28 mouse cellular contexts compared by ENCODE assay signal in the genomic region with DNA sequence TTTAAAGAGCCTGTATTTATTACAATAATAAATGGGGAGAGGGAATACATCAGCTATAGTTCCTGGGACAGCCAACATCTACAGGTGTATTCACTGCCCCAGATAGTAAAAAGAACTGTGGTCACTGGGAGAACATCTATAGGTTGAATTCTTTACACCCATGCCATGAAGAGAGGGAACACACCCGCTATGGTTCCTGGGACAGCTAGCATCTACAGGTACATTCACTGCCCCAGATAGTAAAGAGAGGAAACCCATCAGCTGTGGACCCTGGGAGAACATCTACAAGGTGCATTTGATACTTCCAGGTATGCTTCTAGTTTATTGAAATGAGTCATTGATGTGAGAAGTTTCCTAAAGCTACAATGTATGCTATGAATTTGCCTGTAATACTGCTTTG.
"Had no signal": no experiment of that assay in that cellular context is flagged by ENCODE, and none has a peak within 500 bp of the region (broad histone marks: within the 10 kb centered on the region; RNA-seq: fewer than 3 reads in every experiment).

No protein-coding gene starts in this region.

- H3K27ac ChIP-seq: embryonic facial prominence, embryonic 10.5 days; embryonic facial prominence, embryonic 12.5 days; embryonic facial prominence, embryonic 13.5 days; embryonic facial prominence, embryonic 15.5 days; forebrain, embryonic 10.5 days; forebrain, embryonic 12.5 days; forebrain, embryonic 13.5 days; forebrain, embryonic 15.5 days; gastrocnemius, adult 2 months; heart, adult 2 months had no signal

- ATAC-seq: forebrain, embryonic 13.5 days; forebrain, embryonic 14.5 days; forebrain, embryonic 15.5 days; forebrain, embryonic 16.5 days; forebrain, postnatal 0 days had no signal

- H3K27me3 ChIP-seq: embryonic facial prominence, embryonic 12.5 days; embryonic facial prominence, embryonic 13.5 days; embryonic facial prominence, embryonic 15.5 days; forebrain, embryonic 12.5 days; forebrain, embryonic 13.5 days; forebrain, embryonic 15.5 days had no signal

- H3K4me3 ChIP-seq: embryonic facial prominence, embryonic 10.5 days; embryonic facial prominence, embryonic 12.5 days; embryonic facial prominence, embryonic 13.5 days; embryonic facial prominence, embryonic 15.5 days; erythroblast, embryonic 14.5 days; forebrain, embryonic 10.5 days; forebrain, embryonic 12.5 days; forebrain, embryonic 13.5 days; forebrain, embryonic 15.5 days; gastrocnemius, adult 2 months; heart, adult 2 months had no signal

- H3K9ac ChIP-seq: embryonic facial prominence, embryonic 12.5 days; embryonic facial prominence, embryonic 13.5 days; embryonic facial prominence, embryonic 15.5 days; forebrain, embryonic 12.5 days; forebrain, embryonic 13.5 days; forebrain, embryonic 15.5 days; forebrain, postnatal 0 days had no signal

- DNase-seq: cerebellum, adult 2 months; cerebellum, adult 8-10 months; cerebellum, adult 9-10 months; cerebellum, adult 9-11 months; cerebellum, postnatal 10 days; cerebellum, postnatal 14 days; cerebellum, postnatal 25 days; cerebellum, postnatal 36 days; embryo, embryonic 11 days; forebrain, postnatal 0 days; gastrocnemius, adult 2 months; gastrocnemius, postnatal 10 days; gastrocnemius, postnatal 14 days; gastrocnemius, postnatal 25 days; gastrocnemius, postnatal 36 days; heart, adult 18-20 months; heart, adult 2 months had no signal

- H3K4me2 ChIP-seq: embryonic facial prominence, embryonic 12.5 days; embryonic facial prominence, embryonic 13.5 days; embryonic facial prominence, embryonic 15.5 days; forebrain, embryonic 12.5 days; forebrain, embryonic 13.5 days; forebrain, embryonic 15.5 days had no signal

- H3K4me1 ChIP-seq: embryonic facial prominence, embryonic 10.5 days; embryonic facial prominence, embryonic 12.5 days; embryonic facial prominence, embryonic 13.5 days; embryonic facial prominence, embryonic 15.5 days; forebrain, embryonic 10.5 days; forebrain, embryonic 12.5 days; forebrain, embryonic 13.5 days; forebrain, embryonic 15.5 days had no signal

- H3K36me3 ChIP-seq: embryonic facial prominence, embryonic 12.5 days; embryonic facial prominence, embryonic 15.5 days; forebrain, embryonic 12.5 days; forebrain, embryonic 15.5 days had no signal
